Mouse (Mus musculus) C2C12 (cell line): ENCODE results near the gene A730071L15Rik.

ENCODE experiments used
- CEBPB ChIP-seq: IDR thresholded peaks from one replicate; pipeline ENCODE4 v1.6.1; 2011; ENCODE audit warnings: low read depth, mild to moderate bottlenecking, control low read depth, moderate library complexity
- CTCF ChIP-seq: IDR thresholded peaks from one replicate; pipeline ENCODE4 v1.5.1; 2011; ENCODE audit not compliant: control insufficient read depth, insufficient read depth, insufficient read length
- FOSL1 ChIP-seq: IDR thresholded peaks from one replicate; pipeline ENCODE4 v1.8.0; 2011; ENCODE audit warnings: mild to moderate bottlenecking, low read length; ENCODE audit not compliant: poor library complexity, insufficient read depth, severe bottlenecking
- MAX ChIP-seq: IDR thresholded peaks from one replicate; pipeline ENCODE4 v1.6.1; 2011; ENCODE audit warnings: mild to moderate bottlenecking, control low read depth
- MYOD1 ChIP-seq: IDR thresholded peaks from one replicate; pipeline ENCODE4 v1.6.1; 2011; ENCODE audit warnings: low read depth; ENCODE audit not compliant: control insufficient read depth, insufficient read length
- MYOG ChIP-seq: IDR thresholded peaks from one replicate; pipeline ENCODE4 v1.6.1; 2011; ENCODE audit not compliant: control insufficient read depth, insufficient read length; ENCODE audit errors: extremely low read depth
- USF1 ChIP-seq: IDR thresholded peaks from one replicate; pipeline ENCODE4 v1.6.1; 2011; ENCODE audit warnings: low read depth, mild to moderate bottlenecking, control low read depth, moderate library complexity

DNA sequence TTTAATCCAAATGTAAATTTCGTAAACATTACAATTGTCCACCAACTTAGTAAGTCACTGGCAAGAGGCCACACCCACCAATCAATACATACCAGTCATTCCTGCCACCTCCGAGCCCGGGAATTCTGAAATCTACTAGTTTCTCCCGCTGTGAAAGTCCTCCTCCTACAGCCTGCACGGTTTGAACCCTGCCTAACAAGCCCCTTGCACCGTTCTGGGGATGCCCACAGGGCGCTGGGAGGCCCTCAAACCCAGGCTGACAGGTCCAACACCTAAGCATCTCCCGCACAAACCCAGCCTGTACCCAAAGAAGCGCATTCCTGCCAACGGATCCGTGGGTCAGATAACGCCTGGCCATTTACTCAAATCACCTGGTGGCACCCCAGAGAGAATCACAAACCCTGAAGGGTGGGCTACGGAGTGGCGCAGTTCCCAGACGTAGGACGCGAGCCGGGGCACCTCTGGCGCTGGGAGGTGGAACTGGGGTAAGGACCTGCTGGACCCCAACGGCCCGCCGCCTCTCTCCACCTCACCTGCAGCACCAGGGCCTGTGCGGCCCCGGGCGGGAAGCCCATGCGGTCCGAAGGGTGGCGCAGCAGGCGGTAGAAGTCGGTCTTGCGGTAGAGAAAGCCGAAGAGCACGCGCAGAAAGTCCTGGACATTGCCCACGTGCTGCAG lies at the start of gene A730071L15Rik:
- TF ChIP-seq CTCF (no peak), CEBPB (no peak), USF1 (no peak), MYOD1 (no peak), MAX (no peak), MYOG (no peak), FOSL1 (no peak)
